Mouse (Mus musculus) CD4-positive, CD25-positive, alpha-beta regulatory T cell, adult 9 weeks (primary cell): Measurements from ENCODE around the gene Gm20431. TPM values are rescaled to one million over a fixed set of nuclear protein-coding genes. Genes with fewer than 3 reads are reported as not detected.

Experiments used
- polyA plus RNA-seq: library from polyadenylated mRNA; unstranded; fragments of 100-300 nt; shearing (Covaris generic); gene quantifications from one replicate; pipeline ENCODE4 v1.2.1, GENCODE M21; 2017

Gene Gm20431
- polyA plus RNA-seq, result not detected

DNA sequence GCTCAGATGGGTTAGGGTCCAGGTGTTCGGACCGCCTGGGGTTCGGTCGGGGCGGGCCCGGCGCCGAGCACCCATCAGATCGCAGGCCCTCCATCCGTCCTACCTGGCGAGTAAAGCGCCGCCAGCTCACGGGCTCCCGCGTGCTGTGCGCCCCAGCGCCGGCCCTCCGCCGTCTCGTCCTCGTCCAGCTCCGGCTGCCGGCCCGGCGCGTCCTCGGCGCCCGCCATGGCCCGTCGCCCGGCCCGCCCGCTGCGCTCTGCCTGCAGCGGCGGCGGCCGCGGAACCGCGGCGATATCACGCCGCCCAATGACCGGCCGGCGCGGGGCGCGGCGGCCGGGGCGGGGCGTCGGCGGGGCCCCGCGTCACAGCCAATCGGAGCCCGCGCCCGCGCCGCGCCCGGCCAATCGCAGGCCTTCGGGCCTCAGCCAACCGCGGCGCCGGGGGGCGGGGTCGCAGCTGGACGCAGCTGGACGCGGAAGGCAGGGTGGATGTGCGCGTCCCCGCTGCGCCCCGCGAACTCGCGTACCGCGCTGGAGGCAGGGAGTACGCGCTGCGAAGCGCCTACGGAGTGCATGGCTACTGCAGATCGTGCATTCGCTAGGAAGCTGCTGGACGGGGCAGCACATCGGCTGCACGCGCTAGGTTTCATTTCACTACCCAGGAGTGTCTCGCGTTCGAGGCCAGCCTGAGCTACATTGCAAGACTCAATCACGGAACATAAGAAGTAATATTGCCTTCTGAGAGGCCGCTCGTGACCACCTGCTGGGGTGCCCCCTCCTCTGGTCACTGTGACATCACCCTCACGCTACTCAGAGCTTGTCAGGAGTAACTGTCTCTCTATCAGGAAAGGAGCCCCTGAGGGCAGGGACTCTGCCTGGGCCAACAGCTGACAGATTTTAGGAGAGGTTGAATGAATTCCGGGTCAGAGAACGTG is at the start of gene Gm20431:
TSS of gene Gm20431 (minus strand) at position 227 of the 934 bp plus-strand sequence.

DNA sequence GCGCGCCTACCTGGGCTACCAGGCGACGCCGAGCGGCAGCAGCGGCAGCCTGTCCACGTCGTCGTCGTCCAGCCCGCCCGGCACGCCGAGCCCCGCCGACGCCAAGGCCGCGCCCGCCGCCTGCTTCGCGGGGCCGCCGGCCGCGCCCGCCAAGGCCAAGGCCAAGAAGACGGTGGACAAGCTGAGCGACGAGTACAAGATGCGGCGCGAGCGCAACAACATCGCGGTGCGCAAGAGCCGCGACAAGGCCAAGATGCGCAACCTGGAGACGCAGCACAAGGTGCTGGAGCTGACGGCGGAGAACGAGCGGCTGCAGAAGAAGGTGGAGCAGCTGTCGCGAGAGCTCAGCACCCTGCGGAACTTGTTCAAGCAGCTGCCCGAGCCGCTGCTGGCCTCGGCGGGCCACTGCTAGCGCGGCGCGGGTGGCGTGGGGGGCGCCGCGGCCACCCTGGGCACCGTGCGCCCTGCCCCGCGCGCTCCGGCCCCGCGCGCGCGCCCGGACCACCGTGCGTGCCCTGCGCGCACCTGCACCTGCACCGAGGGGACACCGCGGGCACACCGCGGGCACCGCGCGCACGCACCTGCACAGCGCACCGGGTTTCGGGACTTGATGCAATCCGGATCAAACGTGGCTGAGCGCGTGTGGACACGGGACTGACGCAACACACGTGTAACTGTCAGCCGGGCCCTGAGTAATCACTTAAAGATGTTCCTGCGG is 28.4 kb upstream of the Gm20431 start, which contains the start of gene Tmem189:
TSS of gene Tmem189 (minus strand) at position 322 of the 718 bp plus-strand sequence.

DNA sequence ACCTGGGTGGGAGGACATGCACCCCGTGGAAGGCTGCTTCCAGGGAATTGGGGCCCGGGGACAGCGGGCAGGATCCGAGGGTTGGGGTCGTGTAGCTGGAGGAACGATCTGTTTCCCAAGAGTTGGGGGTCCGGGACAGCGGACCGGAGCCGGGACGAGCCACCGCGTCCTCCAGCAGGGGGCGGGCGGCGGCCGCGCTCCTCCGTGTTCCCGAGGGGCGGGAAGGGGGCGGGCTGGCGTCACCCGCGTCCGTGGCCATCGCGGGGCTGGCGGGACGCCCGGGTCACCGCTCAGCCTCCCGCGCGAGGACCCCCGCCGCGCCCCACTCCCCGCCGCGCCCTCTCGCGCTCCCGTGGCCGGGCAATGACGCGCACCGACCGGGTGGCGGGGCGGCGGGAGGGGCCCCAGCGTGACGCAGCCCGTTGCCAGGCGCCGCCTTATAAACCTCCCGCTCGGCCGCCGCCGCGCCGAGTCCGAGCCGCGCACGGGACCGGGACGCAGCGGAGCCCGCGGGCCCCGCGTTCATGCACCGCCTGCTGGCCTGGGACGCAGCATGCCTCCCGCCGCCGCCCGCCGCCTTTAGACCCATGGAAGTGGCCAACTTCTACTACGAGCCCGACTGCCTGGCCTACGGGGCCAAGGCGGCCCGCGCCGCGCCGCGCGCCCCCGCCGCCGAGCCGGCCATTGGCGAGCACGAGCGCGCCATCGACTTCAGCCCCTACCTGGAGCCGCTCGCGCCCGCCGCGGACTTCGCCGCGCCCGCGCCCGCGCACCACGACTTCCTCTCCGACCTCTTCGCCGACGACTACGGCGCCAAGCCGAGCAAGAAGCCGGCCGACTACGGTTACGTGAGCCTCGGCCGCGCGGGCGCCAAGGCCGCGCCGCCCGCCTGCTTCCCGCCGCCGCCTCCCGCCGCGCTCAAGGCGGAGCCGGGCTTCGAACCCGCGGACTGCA is 27.5 kb upstream of the Gm20431 start, which contains the start of gene Cebpb:
TSS of gene Cebpb (plus strand) at position 418 of the 954 bp plus-strand sequence.

DNA sequence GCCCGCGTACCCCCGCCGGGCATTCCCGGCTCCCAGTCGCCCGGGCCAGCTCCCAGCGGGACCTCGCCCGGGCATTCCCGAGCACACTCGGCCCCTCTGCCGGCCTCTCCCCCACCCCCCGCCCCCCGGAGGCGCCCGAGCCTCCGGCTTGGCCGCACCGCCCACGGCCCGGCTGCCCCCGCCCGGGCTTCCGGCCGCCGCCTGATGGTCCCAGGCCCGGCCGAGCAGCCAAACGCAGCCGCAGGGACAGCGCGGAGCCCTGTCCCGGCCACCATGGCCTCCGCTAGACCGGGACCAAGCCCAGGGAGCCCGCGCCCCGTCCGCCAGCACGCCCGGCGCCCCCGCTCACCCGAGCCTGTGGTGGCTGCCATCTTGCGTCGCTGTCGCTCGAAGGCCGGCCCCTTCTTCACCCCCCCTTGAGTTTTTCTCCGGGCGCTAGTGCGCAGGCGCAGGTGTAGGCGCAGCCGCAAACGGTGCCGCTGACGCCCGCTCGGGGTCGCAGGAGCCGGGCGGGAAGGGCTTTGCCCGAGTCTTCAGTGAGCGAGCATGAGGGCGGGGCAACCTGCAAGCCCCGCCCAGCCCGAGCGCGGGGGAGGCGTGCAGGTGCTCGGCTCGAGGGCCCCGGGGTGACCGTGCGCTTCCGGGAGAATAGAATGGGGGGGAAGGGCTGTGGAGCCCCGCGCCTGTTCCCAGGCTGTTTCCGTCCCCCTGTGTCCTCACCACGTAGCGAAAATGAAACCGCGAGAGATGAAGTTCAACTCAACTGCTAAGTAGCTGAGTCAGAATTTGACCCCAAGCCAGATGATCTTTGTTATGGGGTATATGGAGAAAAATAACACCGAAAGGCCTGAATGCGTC is 29.5 kb downstream of the Gm20431 start, which contains the start of gene Ube2v1:
TSS of gene Ube2v1 (minus strand) at position 505 of the 858 bp plus-strand sequence.

Other genes starting within 250 kb of the Gm20431 start
- 91.4 TPM for gene Slc9a8, start 239.8 kb downstream of the Gm20431 start, polyA plus RNA-seq
- 302 TPM for gene Rnf114, start 168.9 kb downstream of the Gm20431 start, polyA plus RNA-seq
- 39.3 TPM for gene Spata2, start 168.6 kb downstream of the Gm20431 start, polyA plus RNA-seq
- 0.17 TPM for gene Snai1, start 123.3 kb downstream of the Gm20431 start, polyA plus RNA-seq
- 371 TPM for gene Ube2v1, start 29.4 kb downstream of the Gm20431 start, polyA plus RNA-seq
- 0.19 TPM for gene Cebpb, start 27.4 kb upstream of the Gm20431 start, polyA plus RNA-seq
- 9.8 TPM for gene Tmem189, start 28.3 kb upstream of the Gm20431 start, polyA plus RNA-seq